Mouse (Mus musculus) adrenal gland, adult (tissue): ENCODE measurements around the gene Trim40.

Experiments
- DNase-seq, 2 experiments: peaks; one replicate each; pipeline ENCODE4 v3.0.0; 2022 to 2023; ENCODE audit warnings: low spot score in 1 of 2; ENCODE audit not compliant: inconsistent age in 2 of 2

The Trim40 gene

GRCm38 (mm10) chr17:36843696-36844095 lies 46.2 kb downstream of the Trim40 start:
- no peak for DNase-seq

- peak in 1 of 2 experiments; percentile 72 for DNase-seq
Observed at GRCm38 (mm10) chr17:36840961-36841445, 48.9 kb downstream of the Trim40 start.

GRCm38 (mm10) chr17:36839931-36840330 lies 50.0 kb downstream of the Trim40 start:
- DNase-seq = no peak

GRCm38 (mm10) chr17:36839001-36839400 lies 50.9 kb downstream of the Trim40 start:
- DNase-seq = no peak

- peak; percentile 99 to 100 for DNase-seq
Observed at GRCm38 (mm10) chr17:36836874-36837647, 52.9 kb downstream of the Trim40 start, which contains the start of gene Trim26. Gene Trim26 (plus strand): TSS chr17:36837134.

GRCm38 (mm10) chr17:36836427-36836812 lies 53.5 kb downstream of the Trim40 start:
- DNase-seq = peak in 1 of 2 experiments; percentile 36

GRCm38 (mm10) chr17:36835591-36836426 lies 54.1 kb downstream of the Trim40 start:
- DNase-seq = peak; percentile 74 to 88

- DNase-seq = no peak
Observed at GRCm38 (mm10) chr17:36832694-36833093, 57.2 kb downstream of the Trim40 start.
